In the genomic region with DNA sequence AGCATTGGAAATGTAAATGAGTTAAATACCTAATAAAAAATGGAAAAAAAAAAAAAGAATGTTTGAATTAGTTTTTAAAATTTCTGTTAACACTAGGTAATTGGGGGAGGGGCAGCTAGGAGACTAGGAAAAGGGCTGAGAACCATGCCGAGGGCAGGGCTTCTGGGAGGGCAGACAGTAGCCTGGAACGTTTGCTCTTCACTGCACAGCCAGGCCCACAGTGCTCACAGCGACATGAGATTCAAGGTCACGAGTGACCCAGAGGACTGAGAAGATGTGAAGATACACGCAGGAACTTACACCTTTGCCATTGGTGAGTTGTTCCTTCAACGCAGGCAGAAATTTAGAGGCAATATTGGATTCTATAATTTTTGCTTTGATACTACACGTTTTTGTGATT, we compare ENCODE assay signal across 46 mouse cellular contexts. TPM values are rescaled to one million over a fixed set of nuclear protein-coding genes. Genes with fewer than 3 reads are reported as not detected.
"Had no signal": no experiment of that assay in that cellular context is flagged by ENCODE, and none has a peak within 500 bp of the region (broad histone marks: within the 10 kb centered on the region; RNA-seq: fewer than 3 reads in every experiment).

No protein-coding gene starts in this region.

- H3K27me3 ChIP-seq: heart, embryonic 12.5 days; heart, embryonic 13.5 days; heart, embryonic 15.5 days; hindbrain, embryonic 12.5 days; hindbrain, embryonic 13.5 days; hindbrain, embryonic 15.5 days; intestine, embryonic 15.5 days; kidney, embryonic 15.5 days had no signal

- H3K9ac ChIP-seq: heart, embryonic 12.5 days; heart, embryonic 13.5 days; heart, embryonic 15.5 days; hindbrain, embryonic 12.5 days; hindbrain, embryonic 13.5 days; hindbrain, embryonic 14.5 days; hindbrain, embryonic 15.5 days; intestine, embryonic 15.5 days; kidney, embryonic 15.5 days had no signal

- H3K27ac ChIP-seq: heart, embryonic 13.5 days; heart, embryonic 15.5 days; hindbrain, embryonic 10.5 days; hindbrain, embryonic 12.5 days; hindbrain, embryonic 13.5 days; hindbrain, embryonic 14.5 days; hindbrain, embryonic 15.5 days; hindbrain, postnatal 0 days; intestine, embryonic 15.5 days; kidney, embryonic 15.5 days; kidney, postnatal 0 days; layer of hippocampus, adult 2 months; left cerebral cortex, adult 2 months had no signal

- DNase-seq: heart, postnatal 14 days; heart, postnatal 36 days; heart, postnatal 4 days; kidney, adult 11 months; kidney, adult 18-20 months; kidney, adult 2 months; kidney, adult 8-10 months; kidney, adult 9 months; kidney, postnatal 10 days; kidney, postnatal 14 days; kidney, postnatal 25 days; kidney, postnatal 36 days; kidney, postnatal 4 days; layer of hippocampus, adult 9-11 months; layer of hippocampus, postnatal 36 days had no signal

- H3K4me3 ChIP-seq: heart, embryonic 12.5 days; heart, embryonic 13.5 days; heart, embryonic 15.5 days; hindbrain, embryonic 10.5 days; hindbrain, embryonic 12.5 days; hindbrain, embryonic 13.5 days; hindbrain, embryonic 15.5 days; intestine, embryonic 15.5 days; kidney, embryonic 15.5 days; layer of hippocampus, adult 2 months; left cerebral cortex, adult 2 months had no signal

- H3K4me1 ChIP-seq: hindbrain, embryonic 10.5 days; hindbrain, embryonic 12.5 days; hindbrain, embryonic 13.5 days; intestine, embryonic 15.5 days had no signal

- ATAC-seq: hindbrain, embryonic 16.5 days; hindbrain, postnatal 0 days; inflammation-experienced regulatory T-cells, adult 6 months; intestine, embryonic 15.5 days; intestine, embryonic 16.5 days; intestine, postnatal 0 days had no signal

- H3K9me3 ChIP-seq: heart, embryonic 12.5 days; heart, embryonic 13.5 days; heart, embryonic 15.5 days; hindbrain, embryonic 10.5 days; hindbrain, embryonic 12.5 days; hindbrain, embryonic 13.5 days; hindbrain, embryonic 15.5 days; intestine, embryonic 15.5 days; kidney, embryonic 15.5 days had no signal

- H3K4me2 ChIP-seq: heart, embryonic 12.5 days; heart, embryonic 13.5 days; heart, embryonic 15.5 days; hindbrain, embryonic 12.5 days; hindbrain, embryonic 13.5 days; hindbrain, embryonic 14.5 days; hindbrain, embryonic 15.5 days; intestine, embryonic 15.5 days; kidney, embryonic 15.5 days had no signal

- H3K36me3 ChIP-seq: heart, embryonic 12.5 days; heart, embryonic 13.5 days; heart, embryonic 15.5 days; hindbrain, embryonic 10.5 days; hindbrain, embryonic 12.5 days; hindbrain, embryonic 13.5 days; hindbrain, embryonic 15.5 days; intestine, embryonic 15.5 days; kidney, embryonic 15.5 days had no signal

RNA-seq across cellular contexts. Expression of a gene that starts 2.2 kb away (rescaled TPM):
- total RNA-seq: hematopoietic stem cell, adult 5-6 weeks; hindbrain, postnatal 0 days; layer of hippocampus, adult 18-20 months; layer of hippocampus, adult 2 months; layer of hippocampus, adult 8-10 months; layer of hippocampus, postnatal 10 days; layer of hippocampus, postnatal 14 days; layer of hippocampus, postnatal 25 days; layer of hippocampus, postnatal 36 days; left cerebral cortex, adult 18-20 months; left cerebral cortex, adult 2 months; left cerebral cortex, adult 8-10 months had no signal
- polyA plus RNA-seq: hindbrain, embryonic 10.5 days; hindbrain, embryonic 11.5 days; hindbrain, embryonic 12.5 days; hindbrain, embryonic 13.5 days; hindbrain, embryonic 14.5 days; hindbrain, embryonic 15.5 days; hindbrain, embryonic 16.5 days; hindbrain, postnatal 0 days; inflammation-experienced regulatory T-cells, adult 6 months; intestine, embryonic 14.5 days; intestine, embryonic 15.5 days; intestine, embryonic 16.5 days; intestine, postnatal 0 days; kidney, adult 2 months; kidney, embryonic 14.5 days; kidney, embryonic 15.5 days; kidney, embryonic 16.5 days; kidney, postnatal 0 days; large intestine, adult 2 months had no signal
